Mouse (Mus musculus): Measurements from ENCODE around the gene Dnase1l2. TPM values are rescaled to one million over a fixed set of nuclear protein-coding genes. Genes with fewer than 3 reads are reported as not detected.

The Dnase1l2 gene
- polyA plus RNA-seq (2012), result 0.14 and 0.30 TPM in 2 replicates

GRCm38 (mm10) chr17:24442632-24443155 lies at the start of gene Dnase1l2:
Gene Dnase1l2, minus strand, starts transcription at chr17:24443105.

GRCm38 (mm10) chr17:24488186-24488661 lies 45.3 kb upstream of the Dnase1l2 start, which contains the start of gene Caskin1:
Gene Caskin1, plus strand, starts transcription at chr17:24488601.

GRCm38 (mm10) chr17:24478663-24479380 lies 35.9 kb upstream of the Dnase1l2 start, which contains the start of gene Mlst8:
Gene Mlst8, minus strand, starts transcription at chr17:24479078.

GRCm38 (mm10) chr17:24473612-24474275 lies 30.8 kb upstream of the Dnase1l2 start, which contains the start of gene Bricd5:
Gene Bricd5, plus strand, starts transcription at chr17:24473884.

GRCm38 (mm10) chr17:24469910-24470602 lies 27.2 kb upstream of the Dnase1l2 start, which contains the start of the genes E4f1 and Pgp:
Gene E4f1, minus strand, starts transcription at chr17:24470313.
Gene Pgp, plus strand, starts transcription at chr17:24470392.

GRCm38 (mm10) chr17:24426471-24427169 lies 16.3 kb downstream of the Dnase1l2 start, which contains the start of gene Eci1:
Gene Eci1, plus strand, starts transcription at chr17:24426641.

GRCm38 (mm10) chr17:24414230-24414976 lies 28.5 kb downstream of the Dnase1l2 start, which contains the start of gene Rnps1:
Gene Rnps1, plus strand, starts transcription at chr17:24414565.

Other genes starting within 250 kb of the Dnase1l2 start
- 1.9 and 4.0 TPM in 2 replicates for gene Tbc1d24, start 237.5 kb downstream of the Dnase1l2 start, polyA plus RNA-seq (2012)
- 0.39 and 0.79 TPM in 2 replicates for gene Ntn3, start 233.6 kb downstream of the Dnase1l2 start, polyA plus RNA-seq (2012)
- 19.0 and 19.6 TPM in 2 replicates for gene Tedc2, start 222.3 kb downstream of the Dnase1l2 start, polyA plus RNA-seq (2012)
- 12.6 and 17.9 TPM in 2 replicates for gene Ccnf, start 191.6 kb downstream of the Dnase1l2 start, polyA plus RNA-seq (2012)
- not detected in 2 replicates for gene Abca17, start 92.0 kb downstream of the Dnase1l2 start, polyA plus RNA-seq (2012)
- gene Abca3, start 91.2 kb downstream of the Dnase1l2 start, polyA plus RNA-seq (2012), result 17.2 and 20.4 TPM in 2 replicates
- 380 and 417 TPM in 2 replicates for gene Rnps1, start 28.5 kb downstream of the Dnase1l2 start, polyA plus RNA-seq (2012)
- 60.8 and 65.3 TPM in 2 replicates for gene Eci1, start 16.5 kb downstream of the Dnase1l2 start, polyA plus RNA-seq (2012)
- 22.1 and 25.5 TPM in 2 replicates for gene E4f1, start 27.2 kb upstream of the Dnase1l2 start, polyA plus RNA-seq (2012)
- gene Pgp, start 27.3 kb upstream of the Dnase1l2 start, polyA plus RNA-seq (2012), result 40.9 and 49.4 TPM in 2 replicates
- gene Bricd5, start 30.8 kb upstream of the Dnase1l2 start, polyA plus RNA-seq (2012), result 0.47 TPM in 1 of 2 replicates, not detected in the other
- 11.5 and 13.6 TPM in 2 replicates for gene Mlst8, start 36.0 kb upstream of the Dnase1l2 start, polyA plus RNA-seq (2012)
- 0.09 TPM in 2 replicates for gene Caskin1, start 45.5 kb upstream of the Dnase1l2 start, polyA plus RNA-seq (2012)
- gene Traf7, start 84.8 kb upstream of the Dnase1l2 start, polyA plus RNA-seq (2012), result 245 and 258 TPM in 2 replicates
- 0.11 and 0.31 TPM in 2 replicates for gene Rab26, start 91.1 kb upstream of the Dnase1l2 start, polyA plus RNA-seq (2012)
- 8.2 and 11.0 TPM in 2 replicates for gene Pkd1, start 106.7 kb upstream of the Dnase1l2 start, polyA plus RNA-seq (2012)
- gene Tsc2, start 189.5 kb upstream of the Dnase1l2 start, polyA plus RNA-seq (2012), result 54.9 and 75.1 TPM in 2 replicates
- gene Nthl1, start 189.6 kb upstream of the Dnase1l2 start, polyA plus RNA-seq (2012), result 13.1 and 14.7 TPM in 2 replicates
- gene Slc9a3r2, start 207.2 kb upstream of the Dnase1l2 start, polyA plus RNA-seq (2012), result 6.3 and 8.8 TPM in 2 replicates
- 1.1 and 1.8 TPM in 2 replicates for gene Npw, start 215.4 kb upstream of the Dnase1l2 start, polyA plus RNA-seq (2012)
- 115 and 133 TPM in 2 replicates for gene Zfp598, start 226.6 kb upstream of the Dnase1l2 start, polyA plus RNA-seq (2012)
- gene Syngr3, start 246.8 kb upstream of the Dnase1l2 start, polyA plus RNA-seq (2012), result 0.09 and 0.17 TPM in 2 replicates